ENCODE assay signal across 8 mouse cellular contexts in the genomic region with DNA sequence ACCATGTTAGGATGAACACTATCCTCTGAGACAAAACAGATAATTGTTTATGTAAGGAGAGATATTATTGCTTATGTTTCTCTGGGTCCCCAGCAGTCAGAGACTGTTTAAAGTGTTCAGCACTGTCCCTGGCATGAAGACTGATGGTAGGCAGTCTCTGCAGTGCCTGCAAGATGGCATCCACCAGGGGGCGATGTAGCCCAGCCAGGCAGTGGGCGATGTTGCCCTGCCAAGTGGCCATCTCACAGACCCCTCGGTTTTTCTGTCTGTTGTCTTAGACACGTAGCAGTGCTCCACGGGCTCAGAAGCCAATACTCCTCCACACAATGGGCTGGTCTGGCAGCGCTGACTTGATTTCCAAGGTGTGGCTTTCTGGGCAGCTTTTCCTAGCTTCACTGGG. TPM values are rescaled to one million over a fixed set of nuclear protein-coding genes. Genes with fewer than 3 reads are reported as not detected.
DNase-seq lines count a peak whose midpoint lies in the region; ATAC-seq and TF ChIP-seq lines count a peak whose summit lies in the region.

No protein-coding gene starts in this region.

- H3K4me2 ChIP-seq in hindbrain, embryonic 11.5 days (replicated peaks; ENCODE audit: low read depth, low read length) = no peak overlapping the region
- H3K4me2 ChIP-seq in hindbrain, embryonic 12.5 days (replicated peaks) = no peak overlapping the region
- no peak overlapping the region for H3K4me2 ChIP-seq in midbrain, postnatal 0 days (ENCODE audit: low read depth, low read length, poor library complexity, severe bottlenecking)
- no peak overlapping the region for H3K4me2 ChIP-seq in stomach, embryonic 15.5 days

- no peak for TF ChIP-seq POLR2A in brain, embryonic 14.5 days (IDR thresholded peaks at IDR 0.05; ENCODE audit: borderline replicate concordance, extremely low read depth, insufficient read depth, insufficient read length, poor library complexity, severe bottlenecking)

- H3K36me3 ChIP-seq in hindbrain, embryonic 11.5 days (ENCODE audit: control insufficient read depth, insufficient read depth, low read length) = no peaks in the 10 kb centered on the region
- H3K36me3 ChIP-seq in hindbrain, embryonic 12.5 days = no peaks in the 10 kb centered on the region
- H3K36me3 ChIP-seq in midbrain, postnatal 0 days (ENCODE audit: insufficient read depth, low read length) = no peaks in the 10 kb centered on the region
- H3K36me3 ChIP-seq in stomach, embryonic 15.5 days = 0 out of 2 replicates have a peak, but pooled peaks cover 4% of the 10 kb centered on the region

- H3K4me3 ChIP-seq in hindbrain, embryonic 11.5 days (ENCODE audit: low read depth, low read length) = no peak overlapping the region
- no peak overlapping the region for H3K4me3 ChIP-seq in hindbrain, embryonic 12.5 days
- no peak overlapping the region for H3K4me3 ChIP-seq in midbrain, postnatal 0 days (ENCODE audit: low read depth, low read length)
- H3K4me3 ChIP-seq in stomach, embryonic 15.5 days (replicated peaks) = no peak overlapping the region

- H3K27ac ChIP-seq in hindbrain, embryonic 11.5 days (ENCODE audit: low read depth, low read length) = no peak overlapping the region
- no peak overlapping the region for H3K27ac ChIP-seq in hindbrain, embryonic 12.5 days
- H3K27ac ChIP-seq in midbrain, postnatal 0 days (ENCODE audit: low read depth, low read length) = no peak overlapping the region
- H3K27ac ChIP-seq in stomach, embryonic 15.5 days = no peak overlapping the region

- 9% methylated on average over 6 of the region's 6 CpGs for WGBS in hindbrain, embryonic 11.5 days
- WGBS in hindbrain, embryonic 12.5 days = 12% methylated on average over 6 of the region's 6 CpGs
- 14% methylated on average over 6 of the region's 6 CpGs for WGBS in midbrain, postnatal 0 days
- 10% methylated on average over 6 of the region's 6 CpGs for WGBS in stomach, embryonic 15.5 days

- TF ChIP-seq CTCF in brain, embryonic 14.5 days (IDR thresholded peaks at IDR 0.05; ENCODE audit: borderline replicate concordance, extremely low read depth, insufficient read depth, insufficient read length) = peak; percentile 88
- peak; percentile 81 for TF ChIP-seq CTCF in midbrain, postnatal 0 days (IDR thresholded peaks at IDR 0.05)

- H3K9ac ChIP-seq in hindbrain, embryonic 11.5 days (ENCODE audit: low read depth, low read length) = no peak overlapping the region
- no peak overlapping the region for H3K9ac ChIP-seq in hindbrain, embryonic 12.5 days
- H3K9ac ChIP-seq in midbrain, postnatal 0 days (replicated peaks; ENCODE audit: low read length, poor library complexity, severe bottlenecking) = no peak overlapping the region
- H3K9ac ChIP-seq in stomach, embryonic 15.5 days = 0 out of 2 replicates have a peak overlapping the region, but pooled peaks have one; percentile 16

- H3K27me3 ChIP-seq in hindbrain, embryonic 11.5 days (ENCODE audit: control insufficient read depth, insufficient read depth, low read length) = no peaks in the 10 kb centered on the region
- peaks cover 6% of the 10 kb centered on the region for H3K27me3 ChIP-seq in hindbrain, embryonic 12.5 days
- H3K27me3 ChIP-seq in midbrain, postnatal 0 days (ENCODE audit: insufficient read depth, low read length) = no peaks in the 10 kb centered on the region
- H3K27me3 ChIP-seq in stomach, embryonic 15.5 days (replicated peaks) = no peaks in the 10 kb centered on the region

- no peaks in the 10 kb centered on the region for H3K9me3 ChIP-seq in hindbrain, embryonic 11.5 days (ENCODE audit: control insufficient read depth, low read length)
- no peaks in the 10 kb centered on the region for H3K9me3 ChIP-seq in hindbrain, embryonic 12.5 days (replicated peaks)
- no peaks in the 10 kb centered on the region for H3K9me3 ChIP-seq in midbrain, postnatal 0 days (ENCODE audit: low read length)
- H3K9me3 ChIP-seq in stomach, embryonic 15.5 days = no peaks in the 10 kb centered on the region

- DNase-seq in hindbrain, embryonic 11.5 days (ENCODE audit: low spot score) = peak; percentile 88
- DNase-seq in brain, embryonic 14.5 days (ENCODE audit: low read depth) = peak; percentile 80
- DNase-seq in frontal cortex, postnatal 10 days (ENCODE audit: low spot score in 2 of 2) = peak; percentile 49 to 74
- peak; percentile 43 to 48 for DNase-seq in left cerebral cortex, adult 8-10 months (ENCODE audit: low spot score in 2 of 2)
- peak; percentile 77 for DNase-seq in midbrain, postnatal 0 days (ENCODE audit: low spot score)

- no peak for ATAC-seq in hindbrain, embryonic 11.5 days (ENCODE audit: low FRiP score)
- ATAC-seq in hindbrain, embryonic 12.5 days (ENCODE audit: low FRiP score) = no peak
- ATAC-seq in hematopoietic stem cell, adult 5-6 weeks (replicated peaks in 1 of 2; ENCODE audit: insufficient read depth in 1 of 2, low FRiP score in 2 of 2, low TSS enrichment in 1 of 2, low read depth in 1 of 2, poor library complexity in 2 of 2, severe bottlenecking in 2 of 2) = peak; percentile 68 to 76
- no peak for ATAC-seq in midbrain, postnatal 0 days (ENCODE audit: low FRiP score)
- no peak for ATAC-seq in stomach, embryonic 15.5 days (ENCODE audit: insufficient read depth, low FRiP score, low read depth)

- peaks cover 12% of the 10 kb centered on the region for H3K4me1 ChIP-seq in hindbrain, embryonic 11.5 days (replicated peaks; ENCODE audit: control insufficient read depth, insufficient read depth, low read length)
- peaks cover 38% of the 10 kb centered on the region for H3K4me1 ChIP-seq in hindbrain, embryonic 12.5 days
- no peaks in the 10 kb centered on the region for H3K4me1 ChIP-seq in midbrain, postnatal 0 days (ENCODE audit: insufficient read depth, low read length)
- H3K4me1 ChIP-seq in stomach, embryonic 15.5 days = peaks cover 29% of the 10 kb centered on the region

RNA-seq across cellular contexts. Expression of a gene that starts 34.6 kb away (rescaled TPM):
- 27.4 and 29.4 TPM in 2 replicates for polyA plus RNA-seq in hindbrain, embryonic 11.5 days (2014; fragmentation: Nextera tagmentation; extraction: Ambion mirVana)
- 42.3 and 44.2 TPM in 2 replicates for polyA plus RNA-seq in hindbrain, embryonic 12.5 days (2016; fragmentation: Nextera tagmentation; extraction: Ambion mirVana)
- 36.8 and 44.7 TPM in 2 replicates for polyA plus RNA-seq in brain, embryonic 14.5 days (2012; rRNA removed)
- 98.0 and 125 TPM in 2 replicates for total RNA-seq in hematopoietic stem cell, adult 5-6 weeks (2017)
- 10 to 100 TPM; 16.0 to 47.2 (median 18.0) TPM for total RNA-seq in left cerebral cortex, adult 8-10 months (2022)
- 17.0 and 19.1 TPM in 2 replicates for total RNA-seq in midbrain, postnatal 0 days (2014; rRNA removed)
- polyA plus RNA-seq in midbrain, postnatal 0 days (2015; fragmentation: Nextera tagmentation; extraction: Ambion mirVana) = 12.1 and 13.2 TPM in 2 replicates
- 56.2 and 59.1 TPM in 2 replicates for polyA plus RNA-seq in stomach, embryonic 15.5 days (2015; fragmentation: Nextera tagmentation; extraction: Ambion mirVana)

RNA-seq across cellular contexts. Expression of a gene that starts 43.3 kb away (rescaled TPM):
- polyA plus RNA-seq in hindbrain, embryonic 11.5 days (2014; fragmentation: Nextera tagmentation; extraction: Ambion mirVana) = 65.8 and 131 TPM in 2 replicates
- 210 and 216 TPM in 2 replicates for polyA plus RNA-seq in hindbrain, embryonic 12.5 days (2016; fragmentation: Nextera tagmentation; extraction: Ambion mirVana)
- polyA plus RNA-seq in brain, embryonic 14.5 days (2012; rRNA removed) = 224 and 241 TPM in 2 replicates
- 412 and 462 TPM in 2 replicates for total RNA-seq in hematopoietic stem cell, adult 5-6 weeks (2017)
- total RNA-seq in left cerebral cortex, adult 8-10 months (2022) = 100 to 1,000 TPM; 204 to 217 (median 208) TPM
- total RNA-seq in midbrain, postnatal 0 days (2014; rRNA removed) = 364 and 388 TPM in 2 replicates
- 241 and 251 TPM in 2 replicates for polyA plus RNA-seq in midbrain, postnatal 0 days (2015; fragmentation: Nextera tagmentation; extraction: Ambion mirVana)
- polyA plus RNA-seq in stomach, embryonic 15.5 days (2015; fragmentation: Nextera tagmentation; extraction: Ambion mirVana) = 270 and 299 TPM in 2 replicates

Comparison
In these comparisons a context has a peak if more than half of its experiments do, and no peak if none do; other contexts are left out.
1. ATAC-seq: peak in hematopoietic stem cell, adult 5-6 weeks (2 of 2); none in hindbrain, embryonic 11.5 days (single experiment), hindbrain, embryonic 12.5 days (single experiment), midbrain, postnatal 0 days (single experiment) and stomach, embryonic 15.5 days (single experiment).
2. Peak in every context shown above with its lines, with median percentiles within 50 percentile points of each other: DNase-seq.